Mouse (Mus musculus) lung, adult 2 months (tissue): ENCODE results near the gene Gm29644. TPM values are rescaled to one million over a fixed set of nuclear protein-coding genes. Genes with fewer than 3 reads are reported as not detected.
"Not testable (repeated sequence)": the region's sequence is repeated elsewhere in the genome, so short reads cannot be mapped to it uniquely, and the experiment has no call there.

Source experiments
- DNase-seq: peaks from one replicate; pipeline ENCODE4 v3.0.0; 2022
- H3K4me1 ChIP-seq: fragments of 200-500 bp; 2 replicates; pipeline ENCODE4 v1.6.1; 2011; ENCODE audit warnings: low read length; ENCODE audit not compliant: control insufficient read depth, insufficient read depth
- H3K4me3 ChIP-seq: fragments of 200-500 bp; replicated peaks from 2 replicates; pipeline ENCODE3; 2011; ENCODE audit warnings: low read depth, mild to moderate bottlenecking, control low read depth, low read length; ENCODE audit errors: extremely low read depth
- WGBS: fragments of 180-500 bp; shearing (Covaris S2); methylation state at CpG from one replicate; pipeline ENCODE4 v1.1.7; 2018; 5-methylcytosine and 5-hydroxymethylcytosine counted together
- polyA plus RNA-seq: library from polyadenylated mRNA; depleted of rRNA; stranded (reverse); fragments of >200 nt; gene quantifications from 2 replicates; pipeline ENCODE4 v1.2.3, GENCODE M21; 2012; rRNA removed

The Gm29644 gene
- not detected in 2 replicates for polyA plus RNA-seq

- not testable (repeated sequence) for H3K4me1 ChIP-seq, DNase-seq, H3K4me3 ChIP-seq
- whole genome bisulfite sequencing: no CpG with 5 or more reads among the region's 2 CpGs
These were observed at the start of gene Gm29644, which contains the start of gene Gm29423 for GRCm38 (mm10) chrY:70303187-70303586. Gene Gm29644, minus strand, starts transcription at chrY:70303343. Gene Gm29423, minus strand, starts transcription at chrY:70303287.

GRCm38 (mm10) chrY:70273542-70273941 is 29.6 kb downstream of the Gm29644 start, which contains the start of gene Gm21118:
Gene Gm21118, minus strand, starts transcription at chrY:70273642.
- DNase-seq, H3K4me3 ChIP-seq, H3K4me1 ChIP-seq: not testable (repeated sequence)
- WGBS: no CpG with 5 or more reads among the region's 4 CpGs

Other genes starting within 250 kb of the Gm29644 start
- gene Gm21118, start 29.7 kb downstream of the Gm29644 start, polyA plus RNA-seq: not detected in 2 replicates
- not detected in 2 replicates for gene Gm29423, start 56 bp downstream of the Gm29644 start, polyA plus RNA-seq
- not detected in 2 replicates for gene Gm20888, start 138.5 kb upstream of the Gm29644 start, polyA plus RNA-seq